Mouse (Mus musculus) macrophage (primary cell): Measurements from ENCODE around the gene Gpc6. TPM values are rescaled to one million over a fixed set of nuclear protein-coding genes. Genes with fewer than 3 reads are reported as not detected.

Source experiments
- H3K27ac ChIP-seq: fragments of 350-480 bp; formaldehyde crosslinking; 2 replicates; pipeline ENCODE4 v1.9.0; 2021
- H3K36me3 ChIP-seq: fragments of 350-480 bp; formaldehyde crosslinking; 2 replicates; pipeline ENCODE4 v1.9.0; 2021; ENCODE audit errors: inconsistent target
- H3K4me3 ChIP-seq: fragments of 350-480 bp; formaldehyde crosslinking; 2 replicates; pipeline ENCODE4 v1.9.0; 2021; ENCODE audit errors: inconsistent target
- H3K79me2 ChIP-seq: fragments of 350-480 bp; formaldehyde crosslinking; 2 replicates; pipeline ENCODE4 v1.9.0; 2021; ENCODE audit errors: inconsistent target
- WGBS: methylation state at CpG from one replicate; pipeline ENCODE4 v1.1.7; 2026; ENCODE audit warnings: inconsistent platforms; ENCODE audit not compliant: missing documents; 5-methylcytosine and 5-hydroxymethylcytosine counted together
- polyA plus RNA-seq: library from polyadenylated mRNA; stranded (reverse); fragments of 250-400 nt; gene quantifications from 3 replicates; pipeline ENCODE4 v1.2.4, GENCODE M21; 2018; ENCODE audit warnings: inconsistent platforms

Gene Gpc6
- polyA plus RNA-seq, 1 experiment from 2014 or later = not detected

- no peaks in the 10 kb centered on the region for H3K79me2 ChIP-seq
- no peaks in the 10 kb centered on the region for H3K36me3 ChIP-seq
- H3K27ac ChIP-seq = no peak overlapping the region
- H3K4me3 ChIP-seq = no peak overlapping the region
- 48% methylated on average over 14 of the region's 14 CpGs for WGBS
Observed at GRCm38 (mm10) chr14:116937910-116938560, 12.9 kb downstream of the Gpc6 start.

GRCm38 (mm10) chr14:116938735-116939134 lies 13.6 kb downstream of the Gpc6 start:
- WGBS = 89% methylated on average over 9 of the region's 9 CpGs
- Histone ChIP-seq H3K4me3 (no peak overlapping the region), H3K36me3 (no peaks in the 10 kb centered on the region), H3K79me2 (no peaks in the 10 kb centered on the region), H3K27ac (no peak overlapping the region)

- Histone ChIP-seq H3K4me3 (no peak overlapping the region), H3K36me3 (no peaks in the 10 kb centered on the region), H3K79me2 (no peaks in the 10 kb centered on the region), H3K27ac (no peak overlapping the region)
- 90% methylated on average over 1 of the region's 1 CpGs for WGBS
Observed at GRCm38 (mm10) chr14:116939561-116939960, 14.4 kb downstream of the Gpc6 start.

- Histone ChIP-seq H3K36me3 (no peaks in the 10 kb centered on the region), H3K4me3 (no peak overlapping the region), H3K27ac (no peak overlapping the region), H3K79me2 (no peaks in the 10 kb centered on the region)
- WGBS = 84% methylated on average over 4 of the region's 4 CpGs
Observed at GRCm38 (mm10) chr14:116941772-116942171, 16.7 kb downstream of the Gpc6 start.

- Histone ChIP-seq H3K36me3 (no peaks in the 10 kb centered on the region), H3K27ac (no peak overlapping the region), H3K79me2 (no peaks in the 10 kb centered on the region), H3K4me3 (no peak overlapping the region)
- WGBS = 84% methylated on average over 7 of the region's 7 CpGs
Observed at GRCm38 (mm10) chr14:116943751-116944150, 18.6 kb downstream of the Gpc6 start.

GRCm38 (mm10) chr14:116945975-116946374 lies 20.9 kb downstream of the Gpc6 start:
- 94% methylated on average over 5 of the region's 6 CpGs for WGBS
- Histone ChIP-seq H3K36me3 (no peaks in the 10 kb centered on the region), H3K79me2 (no peaks in the 10 kb centered on the region), H3K4me3 (no peak overlapping the region), H3K27ac (no peak overlapping the region)

- no peak overlapping the region for H3K4me3 ChIP-seq
- no peak overlapping the region for H3K27ac ChIP-seq
- WGBS = 86% methylated on average over 6 of the region's 6 CpGs
- no peaks in the 10 kb centered on the region for H3K79me2 ChIP-seq
- no peaks in the 10 kb centered on the region for H3K36me3 ChIP-seq
Observed at GRCm38 (mm10) chr14:116947461-116947860, 22.3 kb downstream of the Gpc6 start.

- Histone ChIP-seq H3K4me3 (no peak overlapping the region), H3K36me3 (no peaks in the 10 kb centered on the region), H3K79me2 (no peaks in the 10 kb centered on the region), H3K27ac (no peak overlapping the region)
- WGBS = 80% methylated on average over 5 of the region's 5 CpGs
Observed at GRCm38 (mm10) chr14:116947939-116948591, 22.9 kb downstream of the Gpc6 start.

GRCm38 (mm10) chr14:116957154-116957553 lies 32.0 kb downstream of the Gpc6 start:
- Histone ChIP-seq H3K27ac (no peak overlapping the region), H3K79me2 (no peaks in the 10 kb centered on the region), H3K4me3 (no peak overlapping the region), H3K36me3 (no peaks in the 10 kb centered on the region)

- H3K36me3 ChIP-seq = no peaks in the 10 kb centered on the region
- WGBS = 85% methylated on average over 6 of the region's 6 CpGs
- no peak overlapping the region for H3K27ac ChIP-seq
- H3K4me3 ChIP-seq = no peak overlapping the region
- H3K79me2 ChIP-seq = no peaks in the 10 kb centered on the region
Observed at GRCm38 (mm10) chr14:116964837-116965236, 39.7 kb downstream of the Gpc6 start.

GRCm38 (mm10) chr14:116974708-116975107 lies 49.6 kb downstream of the Gpc6 start:
- WGBS = 95% methylated on average over 3 of the region's 3 CpGs

GRCm38 (mm10) chr14:116975224-116975623 lies 50.1 kb downstream of the Gpc6 start:
- H3K79me2 ChIP-seq = no peaks in the 10 kb centered on the region
- H3K27ac ChIP-seq = no peak overlapping the region
- 62% methylated on average over 4 of the region's 4 CpGs for WGBS
- H3K36me3 ChIP-seq = no peaks in the 10 kb centered on the region
- no peak overlapping the region for H3K4me3 ChIP-seq

More at GRCm38 (mm10) chr14:116974708-116975107, 49.6 kb downstream of the Gpc6 start:
- Histone ChIP-seq H3K79me2 (no peaks in the 10 kb centered on the region), H3K36me3 (no peaks in the 10 kb centered on the region), H3K4me3 (no peak overlapping the region), H3K27ac (no peak overlapping the region)

GRCm38 (mm10) chr14:116977259-116977658 lies 52.1 kb downstream of the Gpc6 start:
- H3K27ac ChIP-seq = no peak overlapping the region
- H3K4me3 ChIP-seq = no peak overlapping the region
- H3K36me3 ChIP-seq = no peaks in the 10 kb centered on the region
- 18% methylated on average over 2 of the region's 2 CpGs for WGBS
- no peaks in the 10 kb centered on the region for H3K79me2 ChIP-seq

GRCm38 (mm10) chr14:116979714-116980382 lies 54.7 kb downstream of the Gpc6 start:
- no peaks in the 10 kb centered on the region for H3K36me3 ChIP-seq
- no peak overlapping the region for H3K4me3 ChIP-seq
- no peaks in the 10 kb centered on the region for H3K79me2 ChIP-seq
- H3K27ac ChIP-seq = no peak overlapping the region
- 80% methylated on average over 10 of the region's 10 CpGs for WGBS

GRCm38 (mm10) chr14:116981711-116982110 lies 56.6 kb downstream of the Gpc6 start:
- Histone ChIP-seq H3K27ac (no peak overlapping the region), H3K36me3 (no peaks in the 10 kb centered on the region), H3K4me3 (no peak overlapping the region), H3K79me2 (no peaks in the 10 kb centered on the region)
- WGBS = 84% methylated on average over 4 of the region's 4 CpGs
